Mouse (Mus musculus) T-helper 17 cell (primary cell): ENCODE results near the gene Gm21976.

Experiments used
- in situ Hi-C, 2 experiments: fragments of 300-600 bp; cut with MboI, MseI; formaldehyde crosslinking; loops; 1 replicate in 1 of 2; 2 replicates in 1 of 2; pipeline ENCODE4 v1.15.1; 2025; ENCODE audit warnings: high pct_unique_total_duplicates in 2 of 2

The Gm21976 gene

DNA sequence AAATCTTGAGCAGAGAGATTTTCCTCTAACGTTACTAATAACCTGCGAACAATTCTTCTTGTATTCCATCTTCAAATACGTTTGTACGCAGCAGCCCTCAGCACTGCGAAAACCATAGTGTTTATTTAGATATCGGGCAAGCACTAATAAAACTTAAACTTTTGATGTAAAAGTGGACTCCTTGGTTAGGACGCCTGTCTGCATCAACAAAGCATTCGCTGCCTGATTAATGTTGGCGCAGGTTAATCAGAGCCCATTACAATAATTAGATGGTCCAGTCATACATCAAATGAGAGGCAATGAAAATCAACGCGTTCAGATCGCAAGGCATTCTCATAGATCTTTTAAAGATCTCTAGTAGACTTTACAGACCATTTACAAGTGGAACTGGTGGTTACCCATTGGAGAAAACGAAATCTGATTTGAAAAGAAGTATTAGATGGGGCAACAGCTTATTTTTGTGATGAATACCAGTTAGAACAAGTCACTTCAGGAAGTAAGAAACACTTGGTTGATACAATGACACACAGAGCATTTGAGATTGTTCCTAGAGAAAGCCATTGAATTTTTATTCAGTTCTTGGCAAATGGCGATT is 72.8 kb downstream of the Gm21976 start:
- in situ Hi-C loops = no loop called here

DNA sequence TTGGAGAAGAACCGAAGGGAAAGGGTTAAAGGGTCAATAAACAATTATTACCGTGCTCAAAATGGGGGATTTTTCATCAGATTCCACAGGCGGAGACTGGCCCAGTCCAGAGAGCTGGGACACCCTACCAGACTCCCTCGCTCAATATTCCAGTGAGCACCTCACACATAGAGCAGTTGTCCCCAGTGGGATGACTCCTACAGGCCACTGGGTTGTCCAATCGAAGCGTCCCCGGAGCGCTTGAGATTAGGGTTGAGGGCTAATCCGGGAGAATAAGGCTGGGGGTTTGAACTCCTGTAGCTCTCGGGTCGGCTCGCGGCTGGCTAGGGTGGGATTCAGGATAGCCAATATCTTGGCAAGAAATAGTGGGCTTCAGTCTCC is 74.0 kb downstream of the Gm21976 start:
- in situ Hi-C loops = no loop called here

DNA sequence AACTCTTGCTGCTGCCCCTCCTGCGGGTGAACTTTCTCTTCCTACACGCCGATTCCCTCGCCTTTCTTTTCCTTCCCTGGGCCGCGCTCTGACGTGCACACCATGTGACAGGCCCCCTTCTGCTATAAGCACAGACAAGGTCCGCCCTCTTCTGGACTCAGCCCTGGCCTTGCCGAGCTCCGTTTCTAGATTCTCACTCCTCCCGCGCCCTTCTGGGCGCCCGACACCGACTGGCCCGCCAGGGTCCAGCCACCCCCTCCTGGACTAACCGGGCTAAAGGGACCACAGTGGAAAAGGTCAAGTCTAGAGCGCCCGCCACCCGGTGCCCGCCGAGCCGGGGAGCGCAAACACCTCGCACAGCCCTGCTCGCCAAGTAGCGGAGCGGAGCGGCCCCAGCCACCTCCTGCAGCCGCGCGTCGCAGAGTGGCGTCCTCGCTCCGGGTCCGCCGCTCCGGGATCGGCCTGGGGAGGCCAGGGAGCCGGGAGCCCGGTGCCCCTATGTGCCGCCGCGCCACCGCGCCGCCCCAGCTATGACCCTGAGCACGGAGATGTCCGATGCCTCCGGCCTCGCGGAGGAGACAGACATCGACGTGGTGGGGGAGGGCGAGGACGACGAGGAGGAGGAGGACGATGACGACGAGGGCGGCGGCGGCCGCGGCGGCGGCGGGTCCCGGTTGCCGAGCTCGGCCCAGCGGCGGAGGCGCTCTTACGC is 74.6 kb downstream of the Gm21976 start, which contains the start of gene Foxd1:
Foxd1 (plus strand) TSS at position 153 of the 712 bp plus-strand sequence.
- in situ Hi-C loops = no loop called here

DNA sequence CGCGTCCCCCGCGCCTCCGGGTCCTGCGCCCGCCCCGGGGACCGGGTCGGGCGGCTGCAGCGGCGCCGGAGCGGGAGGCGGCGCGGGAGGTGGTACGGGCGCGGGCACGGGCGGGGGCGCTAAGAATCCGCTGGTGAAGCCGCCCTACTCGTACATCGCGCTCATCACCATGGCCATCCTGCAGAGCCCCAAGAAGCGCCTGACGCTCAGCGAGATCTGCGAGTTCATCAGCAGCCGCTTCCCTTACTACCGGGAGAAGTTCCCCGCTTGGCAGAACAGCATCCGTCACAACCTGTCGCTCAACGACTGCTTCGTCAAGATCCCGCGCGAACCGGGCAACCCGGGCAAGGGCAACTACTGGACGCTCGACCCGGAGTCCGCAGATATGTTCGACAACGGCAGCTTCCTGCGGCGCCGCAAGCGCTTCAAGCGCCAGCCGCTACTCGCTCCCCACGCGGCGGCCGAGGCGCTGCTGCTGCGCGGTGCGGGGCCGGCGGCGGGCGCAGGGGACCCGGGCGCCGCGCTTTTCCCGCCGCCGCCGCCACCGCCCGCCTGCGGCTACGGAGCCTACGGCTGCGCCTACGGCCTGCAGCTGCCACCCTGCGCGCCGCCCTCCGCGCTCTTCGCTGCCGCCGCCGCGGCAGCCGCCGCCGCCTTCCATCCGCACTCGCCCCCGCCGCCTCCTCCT is 75.3 kb downstream of the Gm21976 start:
- in situ Hi-C loops = no loop called here

DNA sequence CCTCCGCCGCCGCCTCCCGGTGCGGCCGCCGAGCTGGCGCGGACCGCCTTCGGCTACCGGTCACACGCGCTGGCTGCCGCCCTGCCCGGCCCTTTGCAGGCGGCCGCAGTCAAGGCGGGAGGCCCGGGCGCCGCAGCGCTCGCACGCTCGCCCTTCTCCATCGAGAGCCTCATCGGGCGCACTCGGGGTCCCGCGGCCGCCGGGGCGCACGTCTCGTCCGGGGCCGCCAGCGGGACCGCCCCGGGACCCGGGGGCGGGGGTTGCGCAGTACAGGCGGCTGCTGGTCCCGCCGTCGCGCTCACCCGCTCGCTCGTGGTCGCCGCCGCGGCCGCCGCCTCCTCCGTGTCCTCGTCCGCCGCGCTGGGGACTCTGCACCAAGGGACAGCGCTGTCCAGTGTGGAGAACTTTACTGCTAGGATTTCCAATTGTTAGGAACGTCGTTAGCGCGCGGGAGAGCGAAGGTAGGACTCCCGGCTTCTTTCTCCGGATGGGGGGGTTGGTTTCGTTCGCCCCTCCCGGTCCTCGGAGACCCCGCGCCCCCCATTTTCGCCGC is 75.9 kb downstream of the Gm21976 start:
- in situ Hi-C loops = no loop called here

DNA sequence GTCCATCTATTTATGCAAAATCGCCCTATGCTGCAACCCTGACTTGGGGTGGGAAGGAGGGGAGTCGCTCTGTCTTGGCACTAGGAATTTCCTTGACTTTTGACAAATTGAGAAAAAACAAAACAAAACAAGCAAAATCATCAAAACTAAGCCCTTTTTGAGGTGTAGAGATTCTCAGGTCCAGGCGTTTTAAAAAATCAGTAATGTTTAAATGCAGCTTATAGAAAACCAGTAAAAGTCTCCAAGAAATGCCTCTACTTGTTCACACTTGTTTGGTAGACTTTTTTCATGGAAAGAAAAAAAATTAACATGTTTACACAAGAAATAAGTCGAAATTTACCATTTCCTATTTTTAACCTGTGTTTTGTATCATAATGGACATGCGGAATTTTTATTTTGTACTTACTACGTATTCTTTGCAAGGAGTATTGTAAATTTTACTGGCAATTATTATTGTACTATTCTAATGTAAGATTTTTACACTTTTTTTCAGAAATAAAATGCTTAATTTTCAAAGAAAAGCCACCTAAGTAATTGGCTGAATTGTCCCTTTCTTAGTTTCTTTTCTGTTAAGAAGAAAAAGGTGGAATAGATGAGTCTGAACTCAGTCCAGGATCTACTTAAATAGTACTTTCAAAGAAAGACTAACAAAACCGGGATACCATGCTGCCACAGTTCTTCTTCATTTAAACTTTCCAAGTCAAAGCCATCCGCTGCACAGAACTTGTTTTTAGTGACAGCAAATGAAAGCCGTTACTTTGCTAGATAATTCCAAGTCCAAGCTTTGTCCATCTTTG is 76.7 kb downstream of the Gm21976 start:
- in situ Hi-C loops = no loop called here
